Mouse (Mus musculus) right cerebral cortex, postnatal 36 days (tissue): ENCODE measurements around the gene Ppm1k.
"Not testable (repeated sequence)": the region's sequence is repeated elsewhere in the genome, so short reads cannot be mapped to it uniquely, and the experiment has no call there.

ENCODE experiments used
- DNase-seq, 2 experiments: peaks; one replicate each; pipeline ENCODE4 v3.0.0; 2022; ENCODE audit warnings: low spot score in 2 of 2, mixed read lengths in 1 of 2

Gene Ppm1k

DNA sequence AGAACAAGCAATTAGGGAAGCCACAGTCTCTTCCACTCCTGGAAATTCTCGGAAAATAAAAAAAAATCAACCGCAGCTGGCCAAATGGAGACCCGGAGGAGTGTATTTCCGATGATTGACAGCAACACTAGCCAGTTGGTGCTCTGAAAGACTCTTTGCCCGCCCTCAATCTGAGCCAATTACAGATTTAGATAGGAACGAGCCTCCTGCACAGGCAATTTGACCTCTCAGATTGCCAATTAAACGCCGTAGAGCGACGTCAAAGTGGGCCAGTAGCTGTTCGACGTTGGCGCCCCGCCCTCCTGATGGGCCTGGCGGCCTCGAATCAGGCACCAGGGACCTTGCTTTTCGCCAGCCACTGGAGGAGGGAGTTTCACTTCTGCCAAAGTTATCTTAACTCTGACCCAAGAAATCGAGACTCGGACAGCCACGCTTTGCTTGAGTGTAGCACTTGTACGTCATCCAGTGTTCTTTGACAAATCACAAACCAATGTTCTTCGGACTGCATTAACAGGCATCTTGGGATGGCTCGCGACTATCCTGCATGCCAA lies at the start of gene Ppm1k:
Gene Ppm1k (minus strand): TSS at position 83 of the 551 bp plus-strand sequence.
- peak; percentile 98 to 99 for DNase-seq

DNA sequence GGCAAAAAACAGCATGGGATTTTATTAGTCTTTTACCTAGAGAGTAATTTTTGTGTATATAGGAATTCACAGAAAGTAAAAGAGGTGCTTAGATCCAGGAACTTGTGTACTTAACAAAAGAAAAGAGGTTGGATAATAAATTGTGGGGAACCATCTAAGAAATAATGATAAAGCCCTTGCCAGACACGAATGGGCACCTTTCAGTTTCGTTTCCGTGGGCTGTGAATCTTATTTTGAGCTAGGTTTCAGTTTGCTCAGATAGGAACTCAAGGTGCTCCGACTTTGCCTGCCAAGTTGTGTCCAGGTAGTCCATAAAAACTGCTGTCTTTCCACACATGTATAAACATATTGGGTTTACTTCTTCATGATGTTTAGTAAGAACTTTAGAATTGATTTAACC lies 47.1 kb upstream of the Ppm1k start:
- DNase-seq: no peak

DNA sequence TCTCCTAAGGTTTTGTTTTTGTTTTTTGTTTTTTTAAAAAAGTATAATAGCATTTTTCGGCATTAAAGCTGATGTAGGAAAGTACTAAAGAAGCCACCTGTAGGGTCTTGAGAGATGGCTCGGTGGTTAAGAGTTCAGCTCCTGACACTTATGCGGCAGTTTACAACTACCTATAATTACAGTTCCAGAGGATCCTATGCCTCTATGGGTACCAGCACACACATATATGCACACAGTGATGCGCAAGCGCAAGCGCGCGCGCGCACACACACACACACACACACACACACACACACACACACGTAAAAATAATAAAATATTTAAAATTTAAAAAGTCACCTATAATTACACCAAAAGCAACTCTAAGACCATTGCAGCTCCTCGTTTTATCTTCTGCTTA lies 46.3 kb upstream of the Ppm1k start:
- no peak for DNase-seq

DNA sequence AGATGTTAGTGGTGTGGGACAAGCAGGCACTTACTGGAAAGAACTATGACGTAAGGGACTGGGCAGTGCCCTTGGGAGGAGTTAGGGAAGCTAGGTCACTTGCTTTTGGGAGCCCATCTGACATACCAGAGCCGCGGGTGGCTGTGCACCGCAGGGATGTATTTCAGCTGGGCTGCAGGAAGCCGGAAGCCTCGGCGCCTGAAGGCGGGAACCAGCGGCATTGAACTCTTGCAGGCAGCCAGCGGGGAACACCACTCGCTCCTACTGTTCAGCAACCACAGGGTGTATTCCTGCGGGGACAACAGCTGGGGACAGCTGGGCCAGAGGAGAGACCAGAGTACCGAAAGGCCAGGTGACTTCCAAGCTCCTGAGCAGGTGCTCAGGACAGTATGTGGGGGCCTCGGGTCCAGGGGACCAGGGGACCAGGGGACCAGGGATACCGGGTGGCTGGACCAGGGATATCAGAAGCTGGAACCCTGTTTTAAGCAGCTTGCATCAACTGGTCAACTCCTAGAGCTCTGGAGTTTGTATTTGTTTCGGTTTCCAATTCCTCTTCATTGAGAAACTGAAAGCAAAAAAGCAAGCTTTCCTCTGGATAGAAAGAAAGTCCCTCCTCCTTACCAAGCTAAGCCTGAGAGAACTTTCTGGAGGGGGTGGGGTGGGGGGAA lies 45.7 kb upstream of the Ppm1k start, which contains the start of gene Herc6:
Gene Herc6 (plus strand): TSS at position 120 of the 668 bp plus-strand sequence.
- peak; percentile 22 to 49 for DNase-seq

DNA sequence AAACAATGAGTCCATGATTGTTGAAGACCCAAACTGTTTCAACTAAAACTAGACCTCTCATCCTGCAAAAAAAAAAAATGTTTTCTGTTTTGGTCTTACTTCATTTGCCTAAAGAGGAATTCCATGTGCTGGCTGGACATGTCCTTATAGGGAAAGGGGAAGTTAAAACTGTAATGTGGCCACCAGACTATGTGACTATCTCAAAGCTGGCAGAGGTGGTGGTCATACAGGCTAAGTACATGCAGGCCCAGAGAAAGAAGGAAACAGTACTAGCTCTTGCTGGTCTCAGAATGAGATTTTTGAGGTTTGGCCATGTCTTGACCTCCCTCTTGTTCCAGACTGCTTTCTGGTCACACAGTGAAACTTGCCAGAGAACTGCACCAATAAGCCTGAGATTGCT lies 36.3 kb upstream of the Ppm1k start:
- no peak for DNase-seq

DNA sequence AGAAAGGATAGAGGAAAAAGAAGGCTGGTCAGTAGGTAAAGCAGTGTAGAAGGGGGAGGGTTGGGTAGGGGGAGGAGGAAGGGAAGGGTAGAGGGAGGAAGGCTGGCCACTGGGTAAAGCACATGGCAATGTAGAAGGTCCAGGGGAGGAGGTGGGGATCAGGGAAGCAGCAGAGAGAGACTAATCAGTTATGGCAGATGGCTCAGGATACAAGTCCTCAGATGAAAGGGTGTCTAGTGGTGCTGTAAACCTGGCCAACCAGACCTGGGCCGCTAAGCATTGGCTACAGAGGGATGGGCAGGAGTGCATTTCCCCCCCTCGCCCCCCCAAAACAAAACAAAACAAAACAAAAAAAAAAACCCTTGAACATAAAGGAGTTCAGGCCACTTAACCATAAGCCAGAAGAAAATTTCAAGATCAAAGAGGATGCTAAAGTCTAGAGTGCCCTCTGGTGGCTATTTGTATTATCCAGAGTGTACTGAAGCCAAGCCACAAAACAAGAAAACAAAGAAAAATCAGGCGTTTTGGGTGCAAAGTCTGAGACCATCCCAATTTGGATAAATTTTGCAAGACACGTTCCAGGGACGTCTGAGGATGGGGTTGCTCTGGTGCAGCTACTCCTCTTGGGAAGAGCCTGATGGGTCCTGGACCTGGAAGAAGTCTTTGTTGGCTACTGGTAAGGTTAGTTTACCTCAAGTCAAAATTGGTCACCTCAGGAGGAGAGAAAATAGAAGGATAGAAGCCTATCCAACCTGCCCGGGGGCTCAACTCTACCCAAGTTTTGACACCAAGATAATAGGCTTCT lies 35.1 kb upstream of the Ppm1k start:
- DNase-seq: peak in 1 of 2 experiments; percentile 16

DNA sequence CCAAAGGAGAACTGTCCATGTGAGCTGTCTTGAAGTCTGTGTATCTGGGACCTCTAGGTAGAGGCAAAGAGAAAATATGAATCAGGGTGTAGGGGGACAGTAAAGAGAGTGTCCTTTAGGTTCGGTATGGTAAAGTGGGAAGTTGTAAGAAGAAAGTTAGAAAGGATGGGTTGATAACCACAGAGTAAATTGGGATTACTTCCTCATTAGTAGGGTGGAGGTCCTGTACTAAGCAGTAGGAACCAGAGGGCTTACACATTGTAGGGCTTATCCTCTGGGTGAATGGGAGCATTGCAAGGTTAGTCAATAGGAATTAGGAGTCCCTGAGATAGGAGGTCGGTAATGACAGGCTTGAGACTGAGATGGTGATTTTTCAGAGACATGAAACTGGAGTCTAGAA lies 32.4 kb upstream of the Ppm1k start:
- DNase-seq: no peak

DNA sequence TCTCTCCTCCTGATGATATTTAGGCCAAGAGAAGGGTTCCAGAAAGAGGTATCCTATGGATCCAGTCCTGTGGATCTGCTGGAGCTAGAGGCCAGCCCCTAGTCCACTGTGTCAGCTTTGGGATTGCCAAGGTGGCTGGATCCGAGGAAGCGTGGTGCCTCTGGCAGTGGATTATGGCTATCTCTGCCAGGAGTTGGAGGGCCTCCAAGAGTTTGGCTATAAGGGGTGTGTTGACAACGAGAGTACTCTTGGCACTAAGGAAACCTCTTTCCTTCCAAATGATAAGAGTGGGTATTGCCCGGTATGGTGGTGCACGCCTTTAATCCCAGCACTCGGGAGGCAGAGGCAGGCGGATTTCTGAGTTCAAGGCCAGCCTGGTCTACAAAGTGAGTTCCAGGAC lies 30.2 kb upstream of the Ppm1k start:
- DNase-seq: no peak

DNA sequence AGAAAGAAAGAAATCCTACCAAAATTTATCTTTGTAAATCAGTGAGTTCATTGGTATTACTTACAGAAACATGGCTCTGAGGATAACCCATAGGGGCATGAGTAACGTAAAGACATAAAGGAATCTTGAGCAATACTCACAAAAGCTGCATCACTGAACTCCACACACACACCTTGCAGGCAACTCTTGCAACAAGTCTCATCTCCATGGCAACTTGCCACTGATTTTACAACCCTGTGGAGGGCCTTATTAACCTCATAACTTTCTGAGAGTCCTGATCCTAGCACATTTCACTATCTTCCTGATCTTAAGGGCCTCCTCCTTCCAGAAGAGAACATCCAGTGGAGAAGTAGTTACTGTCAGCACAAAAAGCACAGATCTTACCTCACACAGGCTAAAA lies 28.2 kb upstream of the Ppm1k start:
- no peak for DNase-seq

DNA sequence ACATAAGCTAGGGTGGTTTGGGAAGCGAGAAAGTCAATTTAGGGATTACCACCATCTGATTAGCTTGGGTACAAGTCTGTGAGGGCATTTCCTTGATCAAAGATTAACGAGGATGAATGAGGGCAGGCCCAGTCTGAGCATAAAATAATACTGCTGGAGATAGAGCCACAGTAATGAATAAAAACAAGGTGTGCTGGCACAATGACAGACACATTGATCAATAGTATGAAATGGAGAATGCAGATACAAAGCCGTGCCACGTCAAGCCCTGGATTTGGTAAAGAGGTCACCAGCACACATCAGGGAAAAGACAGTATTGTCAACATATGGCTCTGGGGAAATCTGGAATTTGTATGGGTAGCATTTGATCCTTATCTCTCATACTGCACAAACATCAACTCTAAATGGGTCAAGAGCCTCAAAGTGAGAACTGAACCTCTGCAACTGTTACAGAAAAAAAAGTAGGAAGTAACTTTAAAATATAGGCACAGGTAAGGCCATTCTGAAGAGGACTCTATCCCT lies 22.6 kb upstream of the Ppm1k start:
- DNase-seq: no peak

DNA sequence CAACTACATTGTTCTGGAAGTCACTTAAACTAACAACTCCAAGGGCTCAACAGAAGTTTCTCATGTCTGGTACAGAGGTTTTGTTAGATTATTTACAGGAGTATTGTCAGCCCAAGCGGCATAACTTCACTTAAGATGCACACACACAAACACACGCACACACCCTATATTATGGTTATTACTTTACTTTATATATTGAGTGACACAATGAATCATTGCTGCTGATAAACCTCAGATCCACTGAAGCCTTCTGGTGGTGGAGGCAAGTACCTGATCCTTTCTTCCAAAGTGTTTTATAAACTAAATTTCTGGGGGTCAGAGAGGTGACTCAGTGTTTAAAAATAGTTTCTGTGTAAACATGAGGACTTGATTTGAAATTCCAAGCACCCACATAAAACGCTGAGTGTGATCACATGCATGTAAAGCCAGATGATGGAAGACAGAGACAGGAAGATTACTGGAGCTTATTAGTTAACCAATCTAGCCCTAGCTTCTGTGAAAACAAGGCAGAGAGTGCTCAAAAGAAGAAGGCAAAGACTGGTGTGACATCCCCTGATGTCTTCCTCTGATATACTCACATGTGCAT lies 16.0 kb upstream of the Ppm1k start:
- DNase-seq: no peak

DNA sequence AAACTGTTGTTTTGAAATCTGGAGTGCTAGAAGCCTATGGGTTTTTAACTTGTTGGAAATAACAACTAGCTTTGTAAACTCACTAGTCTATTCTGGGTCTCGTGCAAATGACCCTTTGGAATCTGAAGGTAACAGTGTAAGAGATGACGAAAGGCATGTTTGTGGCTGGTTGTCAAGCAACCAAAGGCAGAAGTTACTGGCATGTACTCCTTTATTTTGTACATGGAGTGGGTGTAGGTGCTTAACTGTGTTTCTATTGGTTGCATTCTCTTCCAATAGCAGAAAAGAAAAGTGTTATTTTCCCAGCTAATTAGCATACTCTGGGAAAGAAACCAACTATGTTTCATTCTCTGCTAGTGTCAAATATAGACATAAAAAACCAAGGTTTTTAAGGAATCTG lies 9.6 kb upstream of the Ppm1k start:
- no peak for DNase-seq

DNA sequence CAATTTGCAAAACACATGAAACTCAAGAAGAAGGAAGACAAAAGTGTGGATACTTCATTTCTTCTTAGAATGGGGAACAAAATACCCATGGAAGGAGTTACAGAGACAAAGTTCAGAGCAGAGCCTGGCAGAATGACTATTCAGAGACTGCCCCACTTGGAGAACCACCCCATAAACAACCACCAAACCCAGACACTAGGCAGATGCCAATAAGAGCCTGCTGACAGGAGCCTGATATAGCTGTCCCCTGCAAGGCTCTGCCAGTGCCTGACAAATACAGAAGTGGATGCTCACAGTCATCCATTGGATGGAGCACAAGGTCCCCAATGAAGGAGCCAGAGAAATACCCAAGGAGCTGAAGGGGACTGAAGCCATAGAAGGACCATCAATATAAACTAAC lies 8.3 kb upstream of the Ppm1k start:
- not testable (repeated sequence) for DNase-seq

DNA sequence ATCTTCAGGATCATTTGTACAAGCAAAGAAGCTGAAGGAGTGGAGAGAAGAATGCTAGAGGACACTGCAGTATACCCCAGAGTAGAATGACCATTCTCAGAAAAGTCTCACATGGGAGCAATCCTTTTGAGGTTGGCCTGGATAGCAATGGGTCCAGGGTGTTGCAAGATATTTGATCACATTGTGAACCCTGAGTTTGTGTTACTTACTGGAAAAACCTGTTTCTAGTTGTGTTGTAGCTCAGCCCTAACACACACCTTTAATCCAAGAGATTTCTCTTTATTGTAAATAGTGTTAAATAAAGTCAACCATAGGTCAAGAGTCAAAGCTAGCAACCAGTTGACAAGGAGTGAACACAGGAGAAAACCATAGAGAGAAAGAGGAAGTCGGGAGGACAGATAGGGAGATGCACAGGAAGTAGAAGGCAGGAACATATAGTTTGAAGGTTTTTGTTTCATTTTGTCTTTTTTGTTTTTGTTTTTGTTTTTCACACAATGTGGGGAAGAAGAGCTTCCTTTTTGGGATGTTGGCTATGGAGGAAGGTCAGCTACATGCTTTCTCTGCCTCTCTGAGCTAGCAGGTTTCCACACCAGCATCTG lies 6.6 kb upstream of the Ppm1k start:
- no peak for DNase-seq

DNA sequence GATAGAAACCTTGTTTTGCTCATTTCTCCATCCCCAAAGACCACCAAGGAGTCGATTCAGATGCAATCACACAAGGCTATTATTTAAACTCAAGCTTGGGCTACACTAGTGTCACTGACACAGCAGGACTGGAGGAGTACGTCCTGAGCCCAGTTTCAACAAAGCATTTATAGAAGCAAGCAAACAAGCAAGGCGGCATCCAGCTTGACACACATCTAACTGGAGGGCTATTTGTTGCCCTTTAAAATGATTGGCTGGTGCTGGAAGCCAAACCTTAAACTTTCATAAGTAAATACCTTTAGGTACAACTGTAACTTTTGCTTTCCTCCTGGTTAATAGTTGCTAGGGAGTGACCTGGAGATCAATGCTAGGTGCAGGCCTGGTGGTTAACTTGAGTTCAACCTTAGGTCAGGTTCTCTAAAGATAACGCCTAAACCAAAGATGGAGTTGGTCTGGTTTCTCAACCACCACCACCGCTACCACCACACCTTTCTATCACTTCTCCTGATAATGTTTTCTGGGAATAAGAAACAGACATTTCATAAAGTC lies 5.8 kb upstream of the Ppm1k start:
- no peak for DNase-seq

DNA sequence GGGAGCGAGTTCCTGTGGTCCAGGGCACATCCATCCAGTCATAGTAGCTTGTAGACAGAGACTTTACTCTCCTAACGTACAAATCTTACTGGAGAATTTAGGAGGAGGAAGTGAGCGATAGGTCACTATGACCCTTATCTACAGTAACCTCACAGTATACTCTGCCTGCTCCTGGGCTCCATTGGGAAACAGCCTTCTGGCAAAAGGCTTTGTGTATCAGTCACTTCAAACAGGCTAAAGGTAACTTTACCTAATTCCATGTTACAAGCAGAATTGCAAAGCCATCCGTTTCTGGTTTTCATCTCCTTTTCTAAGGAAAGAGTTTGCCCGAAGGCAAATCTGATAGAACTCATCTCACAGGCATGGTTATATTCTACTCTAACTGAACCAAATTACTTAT lies 2.6 kb upstream of the Ppm1k start:
- no peak for DNase-seq

DNA sequence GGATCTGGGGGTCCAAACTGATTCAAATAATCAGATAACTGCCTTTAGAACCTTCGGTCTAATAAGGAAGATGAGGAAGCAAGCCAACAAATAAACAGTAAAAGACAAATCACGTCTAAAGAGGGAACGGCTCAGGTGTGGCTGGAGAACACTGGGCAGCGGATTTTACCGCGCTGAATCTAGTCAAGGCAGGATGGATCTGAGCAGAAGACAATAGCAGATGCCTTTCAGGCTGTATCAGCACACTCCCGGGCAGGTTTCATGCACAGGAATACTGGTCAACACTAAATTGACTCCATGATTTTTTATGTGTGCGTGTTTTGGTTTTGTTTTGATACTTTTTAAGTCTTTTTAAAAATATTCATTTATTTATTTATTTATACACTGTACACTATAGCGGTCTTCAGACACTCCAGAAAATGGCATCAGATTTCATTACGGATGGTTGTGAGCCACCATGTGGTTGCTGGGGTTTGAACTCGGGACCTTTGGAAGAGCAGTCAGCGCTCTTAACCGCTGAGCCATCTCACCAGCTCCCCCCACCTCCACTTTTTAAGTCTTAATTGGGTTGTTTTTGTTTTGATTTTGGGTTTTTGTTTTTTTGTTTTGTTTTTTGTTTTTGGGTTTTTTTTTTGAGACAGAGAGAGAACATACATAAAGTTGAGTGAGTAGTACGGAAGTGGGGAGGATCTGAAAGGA lies 852 bp upstream of the Ppm1k start:
- peak in 1 of 2 experiments; percentile 12 for DNase-seq

DNA sequence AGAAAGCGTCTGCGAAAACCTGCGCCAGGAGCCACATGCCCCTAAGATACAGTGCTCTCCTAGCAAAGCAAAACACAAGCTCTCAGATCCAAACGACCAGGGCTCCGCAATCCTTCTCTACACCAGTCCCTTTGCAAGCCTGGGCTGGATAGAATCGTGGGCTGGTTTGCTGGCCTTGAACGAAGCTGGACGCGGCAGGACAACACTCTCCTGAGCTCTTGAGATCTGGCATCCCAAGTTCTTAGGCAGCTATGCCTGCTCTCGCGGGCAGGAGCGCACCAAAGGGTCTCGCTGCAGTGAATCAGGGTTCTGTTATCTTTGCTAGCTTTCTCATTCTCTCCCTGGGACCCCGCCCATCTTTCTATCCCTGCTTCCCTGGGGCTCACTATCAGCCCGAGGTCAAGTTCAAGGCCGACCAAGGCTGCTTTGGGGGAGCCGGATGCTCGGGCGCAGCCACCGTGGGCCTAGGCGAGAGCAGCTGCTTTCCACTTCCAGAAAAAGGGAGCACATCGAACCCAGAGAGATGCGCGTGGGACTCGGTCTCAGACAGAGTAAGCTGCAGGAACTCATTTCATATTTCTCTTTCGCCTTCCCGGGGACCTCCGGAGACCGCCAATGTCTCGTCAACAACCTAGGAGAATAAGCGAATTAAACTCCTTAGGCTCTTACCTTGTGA lies 519 bp downstream of the Ppm1k start:
- DNase-seq: peak; percentile 30 to 32

DNA sequence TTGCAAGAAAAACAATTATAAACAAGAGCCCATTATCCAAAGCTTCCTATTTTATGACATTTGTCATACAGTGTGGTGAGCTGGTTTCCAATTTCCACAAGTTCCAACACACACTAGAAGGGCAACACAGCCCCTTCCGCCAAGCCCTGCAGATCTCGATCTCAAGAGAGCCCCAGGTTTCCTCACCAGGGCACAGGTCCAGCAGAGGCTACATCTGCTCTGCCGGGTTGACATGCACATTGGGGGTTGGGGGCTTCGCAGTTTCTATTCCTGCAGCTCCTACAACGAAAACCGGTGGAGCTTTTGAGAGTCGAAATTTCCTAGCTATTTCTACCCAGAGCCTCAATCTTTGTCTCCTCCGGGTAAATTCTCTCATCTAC lies 1.0 kb downstream of the Ppm1k start:
- peak in 1 of 2 experiments; percentile 13 for DNase-seq

DNA sequence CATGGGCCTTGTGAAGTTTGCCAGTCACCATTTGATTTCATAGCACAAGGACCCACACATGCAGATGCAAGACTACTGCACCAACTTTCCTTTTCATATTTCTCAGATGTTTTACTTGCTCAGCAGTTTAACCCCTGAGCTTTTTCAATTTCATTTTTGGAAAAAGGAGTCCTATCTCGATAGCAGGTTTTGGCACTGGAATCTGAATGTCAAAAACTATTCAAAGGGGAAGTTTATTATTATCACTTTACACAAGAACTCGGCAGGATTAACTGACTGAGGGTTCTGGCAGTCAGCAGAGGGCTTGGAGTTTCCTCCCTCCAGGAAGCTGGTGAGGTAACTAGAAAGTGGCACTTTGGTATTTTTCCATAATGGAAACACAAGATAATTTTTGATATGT lies 1.9 kb downstream of the Ppm1k start:
- DNase-seq: no peak
